Mouse (Mus musculus): ENCODE results near the gene Tyrobp.

- no peak for TF ChIP-seq CTCF (IDR thresholded peaks at IDR 0.05; ENCODE audit: low read depth)
- TF ChIP-seq EP300 (IDR thresholded peaks at IDR 0.05; ENCODE audit: low read depth) = no peak
Observed at GRCm38 (mm10) chr7:30429327-30429726, 15.8 kb downstream of the Tyrobp start.

All from heart, postnatal 0 days (tissue).